Mouse (Mus musculus): ENCODE data around the gene Ubc. TPM values are rescaled to one million over a fixed set of nuclear protein-coding genes. Genes with fewer than 3 reads are reported as not detected.

Gene Ubc
- polyA plus RNA-seq, 1 experiment from 2014 or later, result 1,103 TPM

- no peak overlapping the region for H3K4me2 ChIP-seq
- no peaks in the 10 kb centered on the region for H3K27me3 ChIP-seq (ENCODE audit: insufficient read depth, low read length)
- ATAC-seq (ENCODE audit: insufficient read depth) (no peak), DNase-seq (no peak)
- H3K9me3 ChIP-seq (ENCODE audit: low read depth, low read length), result no peaks in the 10 kb centered on the region
- 65% methylated on average over 8 of the region's 8 CpGs for WGBS
- no peak overlapping the region for H3K27ac ChIP-seq (ENCODE audit: low read depth)
- peaks cover 35% of the 10 kb centered on the region for H3K36me3 ChIP-seq (ENCODE audit: insufficient read depth)
- TF ChIP-seq CTCF (IDR thresholded peaks at IDR 0.05; ENCODE audit: low read depth), result no peak
- 0 out of 2 replicates have a peak, but pooled peaks cover 4% of the 10 kb centered on the region for H3K4me1 ChIP-seq (ENCODE audit: insufficient read depth)
- no peak overlapping the region for H3K4me3 ChIP-seq (ENCODE audit: low read depth, low read length)
- H3K9ac ChIP-seq, result no peak overlapping the region
Measured at GRCm38 (mm10) chr5:125385215-125385940, 4.6 kb downstream of the Ubc start.

DNA sequence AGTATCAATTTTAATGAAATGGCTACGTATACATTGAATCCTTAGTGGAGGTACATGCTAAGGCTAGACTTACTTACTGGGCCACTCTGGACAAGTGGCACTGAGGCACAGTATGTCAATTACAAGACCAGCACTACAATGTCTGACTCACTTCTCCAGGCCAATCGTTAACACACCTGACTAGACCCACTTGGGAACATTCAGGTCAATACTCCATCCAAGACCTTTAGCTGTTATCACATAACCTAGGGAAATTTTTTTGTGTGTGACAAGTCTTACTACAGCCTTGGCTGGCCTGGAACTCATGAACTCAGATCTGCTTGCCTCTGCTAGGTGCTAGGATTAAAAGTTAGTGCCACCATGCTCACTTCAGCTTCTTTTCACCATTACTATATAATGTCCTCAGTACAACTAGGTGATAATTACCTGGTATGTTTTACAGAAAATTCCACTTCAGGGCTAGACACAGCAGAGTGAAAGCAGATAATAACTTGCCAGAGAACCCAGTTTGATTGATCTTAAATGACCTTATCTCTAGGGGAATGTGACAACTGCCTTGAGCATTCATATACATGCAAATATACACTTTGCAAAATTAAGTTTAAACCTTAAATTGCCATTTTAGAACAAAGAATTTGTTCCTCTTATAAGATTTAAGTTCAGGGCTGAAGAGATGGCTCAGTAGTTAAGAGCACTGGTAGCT, 5.3 kb downstream of the Ubc start:
- TF ChIP-seq CTCF (IDR thresholded peaks at IDR 0.05; ENCODE audit: low read depth), result no peak
- ATAC-seq (ENCODE audit: insufficient read depth), result no peak
- Histone ChIP-seq H3K27me3 (ENCODE audit: insufficient read depth, low read length) (no peaks in the 10 kb centered on the region), H3K27ac (ENCODE audit: low read depth) (no peak overlapping the region), H3K9me3 (ENCODE audit: low read depth, low read length) (no peaks in the 10 kb centered on the region), H3K36me3 (ENCODE audit: insufficient read depth) (peaks cover 35% of the 10 kb centered on the region), H3K4me1 (ENCODE audit: insufficient read depth) (0 out of 2 replicates have a peak, but pooled peaks cover 4% of the 10 kb centered on the region), H3K9ac (no peak overlapping the region), H3K4me3 (ENCODE audit: low read depth, low read length) (no peak overlapping the region), H3K4me2 (no peak overlapping the region)
- DNase-seq, result no peak
- 76% methylated on average over 2 of the region's 2 CpGs for WGBS

GRCm38 (mm10) chr5:125383637-125384420, 6.2 kb downstream of the Ubc start:
- no peak overlapping the region for H3K9ac ChIP-seq
- H3K27ac ChIP-seq (ENCODE audit: low read depth), result no peak overlapping the region
- 66% methylated on average over 3 of the region's 3 CpGs for WGBS
- no peaks in the 10 kb centered on the region for H3K27me3 ChIP-seq (ENCODE audit: insufficient read depth, low read length)
- H3K36me3 ChIP-seq (ENCODE audit: insufficient read depth), result peaks cover 35% of the 10 kb centered on the region
- 0 out of 2 replicates have a peak, but pooled peaks cover 4% of the 10 kb centered on the region for H3K4me1 ChIP-seq (ENCODE audit: insufficient read depth)
- no peak for TF ChIP-seq CTCF (IDR thresholded peaks at IDR 0.05; ENCODE audit: low read depth)
- H3K4me2 ChIP-seq, result no peak overlapping the region
- ATAC-seq (ENCODE audit: insufficient read depth) (no peak), DNase-seq (no peak)
- no peak overlapping the region for H3K4me3 ChIP-seq (ENCODE audit: low read depth, low read length)
- no peaks in the 10 kb centered on the region for H3K9me3 ChIP-seq (ENCODE audit: low read depth, low read length)

DNA sequence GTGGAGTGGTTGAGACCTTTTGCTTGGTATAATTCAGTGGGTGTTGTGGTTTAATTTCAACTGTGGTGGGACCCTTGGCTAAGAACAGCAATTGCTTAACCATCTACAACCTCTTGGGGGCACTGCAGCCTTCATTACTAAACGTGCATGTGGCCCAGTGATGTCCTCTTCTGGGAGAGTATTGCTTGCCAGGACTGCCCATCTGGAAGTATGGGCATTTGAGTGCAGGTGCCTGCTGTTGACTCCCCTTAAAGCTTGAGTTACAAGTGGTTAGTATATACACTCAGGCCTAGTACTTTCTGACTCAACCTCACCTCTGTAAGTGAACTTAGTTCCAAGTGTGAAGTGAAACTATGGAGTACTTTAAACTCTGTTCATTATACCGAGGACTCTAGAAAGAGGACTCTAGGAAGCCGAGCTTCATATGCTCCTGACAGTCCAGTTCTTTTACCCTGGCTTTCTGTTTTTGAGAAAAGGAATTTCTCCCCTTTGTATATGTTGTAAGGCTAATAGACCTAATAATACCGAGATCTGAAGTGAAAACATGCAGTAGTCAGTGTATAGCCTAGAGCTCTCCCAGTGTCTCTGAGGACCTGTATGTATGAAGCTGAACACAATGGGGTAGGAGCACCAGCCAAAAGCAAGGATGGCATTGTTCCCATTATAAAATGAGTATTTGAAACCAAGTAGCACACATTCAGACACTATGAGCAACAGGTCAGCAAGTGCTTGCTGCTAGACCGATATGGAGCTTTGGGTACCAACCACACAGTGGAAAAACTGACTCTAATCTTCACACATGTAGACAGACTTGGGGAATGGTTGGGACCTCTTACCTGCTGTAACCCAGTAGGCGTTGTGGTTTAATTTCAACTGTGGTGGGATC, 7.1 kb downstream of the Ubc start:
- 42% methylated on average over 6 of the region's 6 CpGs for WGBS
- ATAC-seq (ENCODE audit: insufficient read depth) (peak; percentile 59), DNase-seq (peak; percentile 82)
- Histone ChIP-seq H3K27me3 (ENCODE audit: insufficient read depth, low read length) (no peaks in the 10 kb centered on the region), H3K27ac (ENCODE audit: low read depth) (no peak overlapping the region), H3K36me3 (ENCODE audit: insufficient read depth) (peaks cover 27% of the 10 kb centered on the region), H3K4me3 (ENCODE audit: low read depth, low read length) (no peak overlapping the region), H3K4me1 (ENCODE audit: insufficient read depth) (no peaks in the 10 kb centered on the region), H3K9me3 (ENCODE audit: low read depth, low read length) (no peaks in the 10 kb centered on the region), H3K4me2 (no peak overlapping the region), H3K9ac (no peak overlapping the region)
- TF ChIP-seq CTCF (IDR thresholded peaks at IDR 0.05; ENCODE audit: low read depth), result peak; percentile 76

- 68% methylated on average over 5 of the region's 5 CpGs for WGBS
- Histone ChIP-seq H3K9me3 (ENCODE audit: low read depth, low read length) (no peaks in the 10 kb centered on the region), H3K9ac (no peak overlapping the region), H3K36me3 (ENCODE audit: insufficient read depth) (peaks cover 27% of the 10 kb centered on the region), H3K4me2 (no peak overlapping the region), H3K4me1 (ENCODE audit: insufficient read depth) (no peaks in the 10 kb centered on the region), H3K27ac (ENCODE audit: low read depth) (no peak overlapping the region), H3K27me3 (ENCODE audit: insufficient read depth, low read length) (no peaks in the 10 kb centered on the region), H3K4me3 (ENCODE audit: low read depth, low read length) (no peak overlapping the region)
- no peak for TF ChIP-seq CTCF (IDR thresholded peaks at IDR 0.05; ENCODE audit: low read depth)
- ATAC-seq (ENCODE audit: insufficient read depth), result no peak
- DNase-seq, result peak; percentile 18
Measured at GRCm38 (mm10) chr5:125381954-125382672, 7.9 kb downstream of the Ubc start.

DNA sequence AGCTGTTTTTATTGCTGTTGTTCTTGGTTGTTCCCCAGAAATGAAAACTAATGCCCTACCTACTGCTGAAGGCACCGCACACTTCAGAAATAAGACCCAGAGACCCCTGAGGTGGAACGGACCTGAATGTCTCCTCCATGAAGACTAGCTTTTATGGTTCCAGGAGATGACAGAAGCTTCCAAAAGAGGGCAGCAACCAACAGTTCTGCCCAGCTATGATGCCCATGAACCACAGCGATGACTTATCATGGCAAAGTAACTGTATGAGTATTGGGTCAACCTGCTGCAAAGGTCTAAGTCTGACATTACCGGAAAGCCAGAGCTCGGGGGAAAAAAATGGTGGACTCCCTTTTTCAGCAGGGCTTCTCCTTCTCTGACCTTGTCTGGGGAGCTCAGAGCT, 11.1 kb downstream of the Ubc start:
- WGBS, result 79% methylated on average over 5 of the region's 5 CpGs
- no peak for ATAC-seq (ENCODE audit: insufficient read depth)

More for the DNA sequence above, 11.1 kb downstream of the Ubc start:
- H3K36me3 ChIP-seq (ENCODE audit: insufficient read depth), result peaks cover 5% of the 10 kb centered on the region
- H3K27ac ChIP-seq (ENCODE audit: low read depth), result no peak overlapping the region
- TF ChIP-seq CTCF (IDR thresholded peaks at IDR 0.05; ENCODE audit: low read depth), result peak; percentile 33
- no peaks in the 10 kb centered on the region for H3K9me3 ChIP-seq (ENCODE audit: low read depth, low read length)
- DNase-seq, result peak; percentile 21
- no peak overlapping the region for H3K4me3 ChIP-seq (ENCODE audit: low read depth, low read length)
- H3K9ac ChIP-seq, result no peak overlapping the region
- H3K4me2 ChIP-seq, result no peak overlapping the region
- H3K27me3 ChIP-seq (ENCODE audit: insufficient read depth, low read length), result no peaks in the 10 kb centered on the region
- no peaks in the 10 kb centered on the region for H3K4me1 ChIP-seq (ENCODE audit: insufficient read depth)
